Mouse (Mus musculus): ENCODE results near the gene Olfr1457. TPM values are rescaled to one million over a fixed set of nuclear protein-coding genes. Genes with fewer than 3 reads are reported as not detected.

Gene Olfr1457
- not detected in 2 replicates for polyA plus RNA-seq (2012; rRNA removed)

DNA sequence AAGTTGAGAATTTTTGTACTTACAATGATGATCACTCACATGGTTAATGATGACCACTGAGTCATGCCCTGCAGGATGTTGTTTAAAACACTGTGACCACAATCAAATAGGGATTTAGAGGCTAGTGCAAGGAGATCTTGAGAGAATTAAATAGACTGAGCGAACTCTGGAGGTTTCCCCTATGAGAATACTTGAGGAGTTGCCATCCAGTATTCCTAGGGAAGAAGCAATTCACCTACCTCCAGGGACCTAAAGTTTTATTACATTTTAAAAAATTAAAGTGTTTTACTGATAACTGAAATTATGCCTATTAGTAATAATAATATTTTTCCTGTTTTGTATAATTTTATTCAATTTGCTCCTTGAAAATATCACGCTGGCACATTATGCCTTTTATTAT lies at the start of gene Olfr1457:
Gene Olfr1457 (minus strand): TSS at position 101 of the 400 bp plus-strand sequence.
- no peak for TF ChIP-seq CTCF (IDR thresholded peaks at IDR 0.05; ENCODE audit: borderline replicate concordance, insufficient read depth, low read depth, low read length)
- no peak for TF ChIP-seq POLR2A (IDR thresholded peaks at IDR 0.05; ENCODE audit: borderline replicate concordance, insufficient read depth, low read length)
- 68% methylated on average over 2 of the region's 2 CpGs for WGBS
- Histone ChIP-seq H3K27me3 (ENCODE audit: control insufficient read depth, insufficient read depth, low read length) (no peaks in the 10 kb centered on the region), H3K4me1 (ENCODE audit: control insufficient read depth, insufficient read depth, low read length) (no peaks in the 10 kb centered on the region), H3K27ac (ENCODE audit: insufficient read depth, low read length) (no peak within 1 kb of the TSS), H3K4me3 (replicated peaks; ENCODE audit: insufficient read depth, low read depth, low read length) (no peak within 1 kb of the TSS)
- no peak for DNase-seq

DNA sequence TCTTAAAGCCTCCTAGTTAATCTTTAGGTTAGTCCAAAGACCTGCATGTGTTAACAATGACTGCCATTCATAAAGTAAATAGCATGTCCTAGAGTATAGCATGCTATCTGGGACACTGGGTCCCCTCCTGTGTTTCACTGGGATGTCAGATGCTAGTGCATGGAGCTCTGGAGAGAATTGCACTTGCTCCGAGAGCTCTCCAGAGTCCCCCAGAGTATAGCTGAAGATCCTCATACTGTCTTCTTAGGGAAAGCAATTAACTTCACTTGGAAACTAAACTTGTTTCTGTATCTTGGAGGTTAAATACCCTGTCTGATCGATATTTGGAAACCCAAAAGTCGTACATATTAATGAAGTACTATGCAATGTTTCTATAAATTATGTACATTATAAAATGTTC lies 9.0 kb upstream of the Olfr1457 start, which contains the start of gene Olfr1458:
Gene Olfr1458 (minus strand): TSS at position 101 of the 400 bp plus-strand sequence.
- no peak for DNase-seq
- 74% methylated on average over 3 of the region's 3 CpGs for WGBS
- Histone ChIP-seq H3K27ac (ENCODE audit: insufficient read depth, low read length) (no peak within 1 kb of the TSS), H3K4me1 (ENCODE audit: control insufficient read depth, insufficient read depth, low read length) (no peaks in the 10 kb centered on the region), H3K27me3 (ENCODE audit: control insufficient read depth, insufficient read depth, low read length) (no peaks in the 10 kb centered on the region), H3K4me3 (replicated peaks; ENCODE audit: insufficient read depth, low read depth, low read length) (no peak within 1 kb of the TSS)
- no peak for TF ChIP-seq CTCF (IDR thresholded peaks at IDR 0.05; ENCODE audit: borderline replicate concordance, insufficient read depth, low read depth, low read length)
- TF ChIP-seq POLR2A (IDR thresholded peaks at IDR 0.05; ENCODE audit: borderline replicate concordance, insufficient read depth, low read length) = no peak

DNA sequence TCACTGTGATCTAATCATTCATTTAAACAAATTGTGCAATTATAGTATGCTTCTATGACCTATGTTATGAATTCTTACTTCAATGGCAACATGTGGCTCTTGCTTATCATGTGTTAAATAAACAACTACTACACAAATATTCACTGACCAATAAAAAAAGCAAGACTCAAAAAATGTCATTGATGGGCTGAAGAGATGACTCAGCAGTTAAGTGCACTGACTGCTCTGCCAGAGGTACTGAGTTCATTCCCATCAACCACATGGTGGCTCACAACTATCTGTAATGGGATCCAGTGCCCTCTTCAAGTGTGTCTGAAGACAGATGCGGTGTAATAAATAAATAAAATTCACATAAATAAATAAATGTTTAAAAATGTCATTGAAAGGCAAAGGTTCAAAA lies 3.8 kb downstream of the Olfr1457 start:
- TF ChIP-seq POLR2A (IDR thresholded peaks at IDR 0.05; ENCODE audit: borderline replicate concordance, insufficient read depth, low read length) (no peak), CTCF (IDR thresholded peaks at IDR 0.05; ENCODE audit: borderline replicate concordance, insufficient read depth, low read depth, low read length) (no peak)
- 82% methylated on average over 1 of the region's 1 CpGs for WGBS

DNA sequence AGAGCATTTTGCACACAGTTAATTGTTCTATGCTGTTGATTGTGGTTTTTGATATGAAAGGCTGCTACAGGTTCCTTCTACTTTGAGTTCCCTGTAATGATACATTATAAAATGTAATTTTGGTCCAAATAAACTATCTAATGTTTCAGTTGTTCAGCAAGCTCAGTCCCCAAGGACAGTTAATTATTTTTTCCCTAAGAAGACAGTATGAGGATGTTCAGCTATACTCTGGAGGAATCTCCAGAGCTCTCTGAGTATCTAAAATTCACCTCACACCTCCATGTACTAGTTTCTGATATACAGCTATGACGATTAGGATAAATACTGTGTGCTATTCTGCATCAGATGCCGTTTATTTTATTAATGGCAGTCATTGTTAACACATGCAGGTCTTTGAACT lies 37.4 kb downstream of the Olfr1457 start, which contains the start of gene Olfr1454:
Gene Olfr1454 (plus strand): TSS at position 301 of the 400 bp plus-strand sequence.
- WGBS = 52% methylated on average over 2 of the region's 2 CpGs
- no peak within 1 kb of the TSS for H3K27ac ChIP-seq (ENCODE audit: insufficient read depth, low read length)

More for the DNA sequence above, 3.8 kb downstream of the Olfr1457 start:
- H3K27ac ChIP-seq (ENCODE audit: insufficient read depth, low read length) = no peak overlapping the region
- no peaks in the 10 kb centered on the region for H3K27me3 ChIP-seq (ENCODE audit: control insufficient read depth, insufficient read depth, low read length)
- H3K4me3 ChIP-seq (replicated peaks; ENCODE audit: insufficient read depth, low read depth, low read length) = no peak overlapping the region
- H3K4me1 ChIP-seq (ENCODE audit: control insufficient read depth, insufficient read depth, low read length) = no peaks in the 10 kb centered on the region
- no peak for DNase-seq

More for the DNA sequence above, 37.4 kb downstream of the Olfr1457 start, which contains the start of gene Olfr1454:
- H3K27me3 ChIP-seq (ENCODE audit: control insufficient read depth, insufficient read depth, low read length) = no peaks in the 10 kb centered on the region
- H3K4me3 ChIP-seq (replicated peaks; ENCODE audit: insufficient read depth, low read depth, low read length) = no peak within 1 kb of the TSS
- TF ChIP-seq CTCF (IDR thresholded peaks at IDR 0.05; ENCODE audit: borderline replicate concordance, insufficient read depth, low read depth, low read length) (no peak), POLR2A (IDR thresholded peaks at IDR 0.05; ENCODE audit: borderline replicate concordance, insufficient read depth, low read length) (no peak)
- no peaks in the 10 kb centered on the region for H3K4me1 ChIP-seq (ENCODE audit: control insufficient read depth, insufficient read depth, low read length)
- DNase-seq = no peak

Other genes starting within 250 kb of the Olfr1457 start
- gene Olfr1444, start 240.6 kb downstream of the Olfr1457 start, polyA plus RNA-seq (2012; rRNA removed) = not detected in 2 replicates
- gene Olfr1445, start 214.0 kb downstream of the Olfr1457 start, polyA plus RNA-seq (2012; rRNA removed) = not detected in 2 replicates
- not detected in 2 replicates for gene Olfr1446, start 204.4 kb downstream of the Olfr1457 start, polyA plus RNA-seq (2012; rRNA removed)
- not detected in 2 replicates for gene Olfr1447, start 194.1 kb downstream of the Olfr1457 start, polyA plus RNA-seq (2012; rRNA removed)
- not detected in 2 replicates for gene Olfr1448, start 173.5 kb downstream of the Olfr1457 start, polyA plus RNA-seq (2012; rRNA removed)
- not detected in 2 replicates for gene Olfr1449, start 167.1 kb downstream of the Olfr1457 start, polyA plus RNA-seq (2012; rRNA removed)
- gene Olfr1450, start 147.6 kb downstream of the Olfr1457 start, polyA plus RNA-seq (2012; rRNA removed) = not detected in 2 replicates
- not detected in 2 replicates for gene Olfr1451, start 102.9 kb downstream of the Olfr1457 start, polyA plus RNA-seq (2012; rRNA removed)
- not detected in 2 replicates for gene Olfr1453, start 69.6 kb downstream of the Olfr1457 start, polyA plus RNA-seq (2012; rRNA removed)
- not detected in 2 replicates for gene Olfr1454, start 37.3 kb downstream of the Olfr1457 start, polyA plus RNA-seq (2012; rRNA removed)
- gene Olfr1458, start 8.9 kb upstream of the Olfr1457 start, polyA plus RNA-seq (2012; rRNA removed) = not detected in 2 replicates
- gene Olfr1459, start 51.7 kb upstream of the Olfr1457 start, polyA plus RNA-seq (2012; rRNA removed) = not detected in 2 replicates
- not detected in 2 replicates for gene Olfr1461, start 65.1 kb upstream of the Olfr1457 start, polyA plus RNA-seq (2012; rRNA removed)
- not detected in 2 replicates for gene Olfr1462, start 87.8 kb upstream of the Olfr1457 start, polyA plus RNA-seq (2012; rRNA removed)
- not detected in 2 replicates for gene Olfr1463, start 133.4 kb upstream of the Olfr1457 start, polyA plus RNA-seq (2012; rRNA removed)
- gene Olfr1465, start 217.7 kb upstream of the Olfr1457 start, polyA plus RNA-seq (2012; rRNA removed) = not detected in 2 replicates
- not detected in 2 replicates for gene Olfr1466, start 241.0 kb upstream of the Olfr1457 start, polyA plus RNA-seq (2012; rRNA removed)

Measured in cerebellum, adult 2 months (tissue).